Mouse (Mus musculus): ENCODE data around the gene Xaf1. TPM values are rescaled to one million over a fixed set of nuclear protein-coding genes. Genes with fewer than 3 reads are reported as not detected.

Xaf1 gene
- polyA plus RNA-seq, 1 experiment from 2014 or later = 2.4 TPM

Other genes with a start within 250 kb of the Xaf1 start
- 5.5 and 5.8 TPM in 2 replicates for gene Pitpnm3, start 165.9 kb upstream of the Xaf1 start, polyA plus RNA-seq (2015; fragmentation: Nextera tagmentation; extraction: Ambion mirVana)
- gene Gm43951, start 94.8 kb upstream of the Xaf1 start, polyA plus RNA-seq (2015; fragmentation: Nextera tagmentation; extraction: Ambion mirVana) = 1.3 and 1.4 TPM in 2 replicates
- gene 4933427D14Rik, start 94.2 kb upstream of the Xaf1 start, polyA plus RNA-seq (2015; fragmentation: Nextera tagmentation; extraction: Ambion mirVana) = 13.3 and 14.1 TPM in 2 replicates
- gene Txndc17, start 94.1 kb upstream of the Xaf1 start, polyA plus RNA-seq (2015; fragmentation: Nextera tagmentation; extraction: Ambion mirVana) = 158 and 167 TPM in 2 replicates
- 50.4 and 53.9 TPM in 2 replicates for gene Med31, start 86.0 kb upstream of the Xaf1 start, polyA plus RNA-seq (2015; fragmentation: Nextera tagmentation; extraction: Ambion mirVana)
- 3.9 and 4.2 TPM in 2 replicates for gene Slc13a5, start 34.4 kb upstream of the Xaf1 start, polyA plus RNA-seq (2015; fragmentation: Nextera tagmentation; extraction: Ambion mirVana)
- gene Fbxo39, start 12.8 kb downstream of the Xaf1 start, polyA plus RNA-seq (2015; fragmentation: Nextera tagmentation; extraction: Ambion mirVana) = not detected in 2 replicates
- 9.0 and 9.6 TPM in 2 replicates for gene Tekt1, start 60.8 kb downstream of the Xaf1 start, polyA plus RNA-seq (2015; fragmentation: Nextera tagmentation; extraction: Ambion mirVana)
- gene Smtnl2, start 110.1 kb downstream of the Xaf1 start, polyA plus RNA-seq (2015; fragmentation: Nextera tagmentation; extraction: Ambion mirVana) = 12.3 and 12.4 TPM in 2 replicates
- gene Ggt6, start 133.9 kb downstream of the Xaf1 start, polyA plus RNA-seq (2015; fragmentation: Nextera tagmentation; extraction: Ambion mirVana) = not detected in 2 replicates
- gene Mybbp1a, start 139.7 kb downstream of the Xaf1 start, polyA plus RNA-seq (2015; fragmentation: Nextera tagmentation; extraction: Ambion mirVana) = 54.2 and 63.0 TPM in 2 replicates
- gene Spns2, start 188.3 kb downstream of the Xaf1 start, polyA plus RNA-seq (2015; fragmentation: Nextera tagmentation; extraction: Ambion mirVana) = 6.0 and 8.2 TPM in 2 replicates
- gene Spns3, start 248.9 kb downstream of the Xaf1 start, polyA plus RNA-seq (2015; fragmentation: Nextera tagmentation; extraction: Ambion mirVana) = 0.09 TPM in 1 of 2 replicates, not detected in the other